Mouse (Mus musculus): ENCODE results near the gene Cldn12. TPM values are rescaled to one million over a fixed set of nuclear protein-coding genes. Genes with fewer than 3 reads are reported as not detected.

Cldn12 gene
- polyA plus RNA-seq, 1 experiment from 2014 or later: 26.6 TPM

- H3K36me3 ChIP-seq: peaks cover 5% of the 10 kb centered on the region; the same call in 1 of the 2 replicates
- H3K4me3 ChIP-seq: no peak overlapping the region
- H3K4me1 ChIP-seq: peaks cover 17% of the 10 kb centered on the region
- no peaks in the 10 kb centered on the region for H3K9me3 ChIP-seq (replicated peaks)
- ATAC-seq (ENCODE audit: low FRiP score): no peak
- H3K27ac ChIP-seq: no peak overlapping the region
- 79% methylated on average over 3 of the region's 3 CpGs for WGBS
- no peak overlapping the region for H3K4me2 ChIP-seq (replicated peaks)
- no peak overlapping the region for H3K9ac ChIP-seq
- H3K27me3 ChIP-seq: no peaks in the 10 kb centered on the region
Observed at GRCm38 (mm10) chr5:5511401-5511800, 3.4 kb downstream of the Cldn12 start.

GRCm38 (mm10) chr5:5510989-5511388 is 3.8 kb downstream of the Cldn12 start:
- Histone ChIP-seq H3K27ac (no peak overlapping the region), H3K9ac (no peak overlapping the region), H3K4me1 (peaks cover 17% of the 10 kb centered on the region), H3K4me2 (replicated peaks) (no peak overlapping the region), H3K9me3 (replicated peaks) (no peaks in the 10 kb centered on the region), H3K27me3 (no peaks in the 10 kb centered on the region), H3K4me3 (no peak overlapping the region), H3K36me3 (peaks cover 5% of the 10 kb centered on the region; the same call in 1 of the 2 replicates)
- no peak for ATAC-seq (ENCODE audit: low FRiP score)
- 56% methylated on average over 5 of the region's 5 CpGs for WGBS

GRCm38 (mm10) chr5:5510304-5510887 is 4.4 kb downstream of the Cldn12 start:
- Histone ChIP-seq H3K27ac (no peak overlapping the region), H3K4me3 (no peak overlapping the region), H3K4me2 (replicated peaks) (no peak overlapping the region), H3K9me3 (replicated peaks) (no peaks in the 10 kb centered on the region), H3K27me3 (no peaks in the 10 kb centered on the region), H3K4me1 (peaks cover 17% of the 10 kb centered on the region), H3K9ac (no peak overlapping the region), H3K36me3 (peaks cover 5% of the 10 kb centered on the region; the same call in 1 of the 2 replicates)
- WGBS: 54% methylated on average over 10 of the region's 10 CpGs
- no peak for ATAC-seq (ENCODE audit: low FRiP score)

DNA sequence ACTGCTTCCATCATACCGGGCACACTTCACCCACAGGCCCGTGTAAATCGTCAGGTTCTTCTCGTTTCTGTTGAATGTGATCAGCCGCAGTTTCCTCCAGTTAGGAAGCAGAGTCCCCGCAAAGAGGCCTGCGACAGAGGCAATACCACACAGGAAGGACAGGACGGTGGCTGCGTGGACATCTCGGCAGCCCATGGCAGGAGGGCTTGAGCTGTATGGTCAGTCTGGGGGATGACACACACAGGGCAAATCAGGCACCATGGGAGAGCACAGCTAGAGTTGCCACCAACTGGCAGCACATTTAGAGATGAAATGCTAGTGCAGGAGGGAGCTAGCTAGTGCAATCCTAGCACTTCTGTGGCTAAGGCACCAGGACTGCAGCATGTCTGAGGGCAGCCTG is 6.5 kb downstream of the Cldn12 start:
- 72% methylated on average over 10 of the region's 10 CpGs for WGBS
- Histone ChIP-seq H3K4me2 (replicated peaks) (peak overlapping the region; percentile 39; the same call in 1 of the 2 replicates), H3K4me3 (no peak overlapping the region), H3K9me3 (replicated peaks) (no peaks in the 10 kb centered on the region), H3K27me3 (no peaks in the 10 kb centered on the region), H3K4me1 (peaks cover 13% of the 10 kb centered on the region), H3K36me3 (peaks cover 9% of the 10 kb centered on the region), H3K27ac (0 out of 2 replicates have a peak overlapping the region, but pooled peaks have one; percentile 0), H3K9ac (no peak overlapping the region)
- ATAC-seq (ENCODE audit: low FRiP score): peak; percentile 35

DNA sequence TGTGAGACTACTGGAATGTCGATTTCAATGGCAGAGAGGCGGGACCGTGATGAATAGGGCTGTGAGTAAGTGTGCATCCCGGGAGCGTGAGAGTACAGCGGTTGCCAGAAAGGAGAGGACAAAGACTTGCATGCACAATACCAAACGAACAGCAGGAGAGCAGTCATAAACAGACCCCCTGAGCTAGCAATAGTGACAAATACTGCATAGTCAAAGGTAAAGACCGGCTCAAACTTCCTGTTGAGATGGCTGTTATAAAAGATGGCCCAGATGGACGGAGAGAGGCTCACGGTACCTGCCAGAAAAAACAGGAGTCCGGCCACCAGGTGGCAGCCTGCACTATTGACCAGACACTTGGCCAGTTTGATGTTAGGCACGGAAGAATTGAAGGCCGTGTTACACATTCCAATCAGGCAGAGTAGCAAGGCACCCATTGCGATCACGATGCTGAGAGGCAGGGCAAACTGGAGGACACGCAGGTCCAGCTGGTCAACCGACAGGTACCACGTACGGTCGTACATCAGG is 7.0 kb downstream of the Cldn12 start:
- H3K27ac ChIP-seq: peak overlapping the region; percentile 0; the same call in 1 of the 2 replicates
- peaks cover 9% of the 10 kb centered on the region for H3K36me3 ChIP-seq
- ATAC-seq (ENCODE audit: low FRiP score): peak; percentile 77
- no peak overlapping the region for H3K4me3 ChIP-seq
- 36% methylated on average over 20 of the region's 20 CpGs for WGBS
- H3K4me1 ChIP-seq: peaks cover 13% of the 10 kb centered on the region
- no peaks in the 10 kb centered on the region for H3K27me3 ChIP-seq
- peak overlapping the region; percentile 39 for H3K4me2 ChIP-seq (replicated peaks)
- no peak overlapping the region for H3K9ac ChIP-seq
- H3K9me3 ChIP-seq (replicated peaks): no peaks in the 10 kb centered on the region

GRCm38 (mm10) chr5:5504456-5504855 is 10.3 kb downstream of the Cldn12 start:
- WGBS: 84% methylated on average over 13 of the region's 13 CpGs
- no peak overlapping the region for H3K4me2 ChIP-seq (replicated peaks)
- ATAC-seq (ENCODE audit: low FRiP score): no peak
- no peak overlapping the region for H3K9ac ChIP-seq
- peaks cover 4% of the 10 kb centered on the region; the same call in 1 of the 2 replicates for H3K36me3 ChIP-seq
- no peaks in the 10 kb centered on the region for H3K9me3 ChIP-seq (replicated peaks)
- H3K4me3 ChIP-seq: no peak overlapping the region
- H3K27me3 ChIP-seq: no peaks in the 10 kb centered on the region
- no peak overlapping the region for H3K27ac ChIP-seq
- peaks cover 13% of the 10 kb centered on the region for H3K4me1 ChIP-seq

DNA sequence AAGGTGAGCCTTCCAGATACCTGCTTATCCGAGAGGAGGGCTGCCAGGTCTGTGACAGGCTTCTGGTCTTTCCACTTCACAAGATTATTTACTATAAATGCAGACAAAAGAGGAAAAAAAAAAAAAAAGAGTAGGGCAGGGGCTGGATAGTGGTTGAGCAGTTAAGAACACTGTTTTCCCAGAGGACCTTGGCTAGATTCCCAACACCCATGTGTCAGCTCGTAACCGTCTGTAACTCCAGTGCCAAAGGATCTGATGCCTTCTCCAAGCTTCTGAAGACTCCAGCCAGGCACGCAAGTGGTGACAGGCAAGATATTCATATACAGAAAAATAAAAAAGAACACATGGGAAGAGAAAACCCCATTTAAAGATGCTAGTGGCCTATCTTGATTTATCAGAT is 11.4 kb downstream of the Cldn12 start:
- H3K27ac ChIP-seq: no peak overlapping the region
- 96% methylated on average over 4 of the region's 4 CpGs for WGBS
- peaks cover 12% of the 10 kb centered on the region for H3K4me1 ChIP-seq
- H3K36me3 ChIP-seq: peaks cover 4% of the 10 kb centered on the region; the same call in 1 of the 2 replicates
- no peaks in the 10 kb centered on the region for H3K27me3 ChIP-seq
- no peak overlapping the region for H3K4me2 ChIP-seq (replicated peaks)
- no peak for ATAC-seq (ENCODE audit: low FRiP score)
- H3K9ac ChIP-seq: no peak overlapping the region
- no peaks in the 10 kb centered on the region for H3K9me3 ChIP-seq (replicated peaks)
- H3K4me3 ChIP-seq: no peak overlapping the region

DNA sequence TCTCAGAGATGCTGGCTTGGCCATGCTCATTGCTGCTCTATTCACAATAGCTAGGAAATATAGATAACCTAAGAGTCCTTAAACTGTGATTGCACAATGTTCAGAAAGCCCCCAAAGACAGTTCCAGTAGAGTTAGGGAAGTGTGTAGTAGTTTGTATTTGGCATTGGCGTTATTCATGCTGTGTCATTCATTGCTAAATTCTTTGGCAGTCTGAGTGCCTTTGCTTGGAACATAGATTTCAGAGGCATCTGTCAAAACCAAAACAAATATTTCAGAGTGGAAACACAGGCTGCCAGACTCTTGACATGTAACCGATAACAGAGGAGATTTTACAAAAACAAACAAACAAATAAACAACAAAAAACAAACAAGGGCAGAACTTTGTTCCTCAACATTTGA is 13.2 kb downstream of the Cldn12 start:
- ATAC-seq (ENCODE audit: low FRiP score): no peak
- no peak overlapping the region for H3K4me2 ChIP-seq (replicated peaks)
- H3K4me1 ChIP-seq: no peaks in the 10 kb centered on the region
- H3K4me3 ChIP-seq: no peak overlapping the region
- no peak overlapping the region for H3K9ac ChIP-seq
- no peaks in the 10 kb centered on the region for H3K9me3 ChIP-seq (replicated peaks)
- no peaks in the 10 kb centered on the region for H3K27me3 ChIP-seq
- no peak overlapping the region for H3K27ac ChIP-seq
- H3K36me3 ChIP-seq: peaks cover 4% of the 10 kb centered on the region; the same call in 1 of the 2 replicates
- 86% methylated on average over 2 of the region's 2 CpGs for WGBS

DNA sequence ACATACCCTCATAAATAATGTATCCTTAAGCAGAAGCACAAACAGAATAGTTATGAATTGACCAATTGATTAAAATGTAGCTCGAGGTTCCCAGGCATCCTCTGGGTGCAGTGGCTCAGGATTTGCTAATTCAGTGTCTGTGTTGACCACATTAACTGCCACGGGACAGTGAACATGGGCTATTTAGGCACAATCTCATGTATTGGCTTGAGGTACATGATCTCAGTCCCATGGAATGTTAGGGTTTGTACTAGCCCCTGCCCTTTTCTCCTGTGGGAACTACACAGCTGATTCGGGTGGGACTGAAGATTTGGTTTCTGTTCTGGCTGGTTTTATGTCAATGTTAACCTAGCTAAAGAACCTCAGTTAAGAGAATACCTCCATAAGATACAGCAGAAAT is 18.4 kb downstream of the Cldn12 start:
- ATAC-seq (ENCODE audit: low FRiP score): peak; percentile 36; the same call in 1 of the 2 replicates
- H3K27ac ChIP-seq: no peak overlapping the region

DNA sequence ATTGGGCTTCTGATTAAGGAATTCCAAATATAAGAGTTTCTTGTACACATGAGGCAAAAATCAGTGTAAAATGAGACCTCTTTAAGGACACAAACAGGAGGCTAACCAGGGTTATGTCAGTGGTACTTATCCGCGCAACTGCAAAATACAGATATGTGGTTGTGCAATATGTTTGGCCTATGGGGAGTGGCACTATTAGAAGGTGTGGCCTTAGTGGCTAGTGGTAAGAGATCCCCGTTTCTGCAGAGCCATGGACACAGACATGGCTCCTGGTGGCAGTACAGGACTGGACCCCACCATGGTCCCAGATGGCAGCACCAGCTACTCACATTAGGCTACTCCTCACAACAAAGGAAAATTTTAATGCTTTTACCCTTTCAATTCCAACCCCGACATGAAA is 19.7 kb downstream of the Cldn12 start:
- WGBS: 85% methylated on average over 4 of the region's 4 CpGs
- Histone ChIP-seq H3K9ac (no peak overlapping the region), H3K36me3 (no peaks in the 10 kb centered on the region), H3K27me3 (no peaks in the 10 kb centered on the region), H3K27ac (no peak overlapping the region), H3K9me3 (replicated peaks) (no peaks in the 10 kb centered on the region), H3K4me2 (replicated peaks) (no peak overlapping the region), H3K4me1 (no peaks in the 10 kb centered on the region), H3K4me3 (no peak overlapping the region)
- peak; percentile 36; the same call in 1 of the 2 replicates for ATAC-seq (ENCODE audit: low FRiP score)

More for the DNA sequence above, 18.4 kb downstream of the Cldn12 start:
- Histone ChIP-seq H3K36me3 (no peaks in the 10 kb centered on the region), H3K4me3 (no peak overlapping the region), H3K9me3 (replicated peaks) (no peaks in the 10 kb centered on the region), H3K9ac (no peak overlapping the region), H3K27me3 (no peaks in the 10 kb centered on the region), H3K4me2 (replicated peaks) (no peak overlapping the region), H3K4me1 (no peaks in the 10 kb centered on the region)
- 44% methylated on average over 3 of the region's 3 CpGs for WGBS

GRCm38 (mm10) chr5:5494269-5495005 is 20.3 kb downstream of the Cldn12 start:
- Histone ChIP-seq H3K36me3 (no peaks in the 10 kb centered on the region), H3K4me2 (replicated peaks) (no peak overlapping the region), H3K9ac (no peak overlapping the region), H3K4me3 (no peak overlapping the region), H3K27ac (no peak overlapping the region), H3K4me1 (no peaks in the 10 kb centered on the region), H3K27me3 (no peaks in the 10 kb centered on the region), H3K9me3 (replicated peaks) (no peaks in the 10 kb centered on the region)
- 41% methylated on average over 16 of the region's 16 CpGs for WGBS
- peak; percentile 67 for ATAC-seq (ENCODE audit: low FRiP score)

- no peaks in the 10 kb centered on the region for H3K36me3 ChIP-seq
- no peak overlapping the region for H3K27ac ChIP-seq
- no peaks in the 10 kb centered on the region for H3K4me1 ChIP-seq
- H3K4me3 ChIP-seq: no peak overlapping the region
- H3K9ac ChIP-seq: no peak overlapping the region
- no peaks in the 10 kb centered on the region for H3K27me3 ChIP-seq
- no peaks in the 10 kb centered on the region for H3K9me3 ChIP-seq (replicated peaks)
- WGBS: over 99% methylated on average over 4 of the region's 4 CpGs
- no peak overlapping the region for H3K4me2 ChIP-seq (replicated peaks)
- no peak for ATAC-seq (ENCODE audit: low FRiP score)
Observed at GRCm38 (mm10) chr5:5492163-5492562, 22.6 kb downstream of the Cldn12 start.

Measured in hindbrain, embryonic 12.5 days (tissue).